Mouse (Mus musculus): ENCODE data around the gene Cyp1a2. TPM values are rescaled to one million over a fixed set of nuclear protein-coding genes. Genes with fewer than 3 reads are reported as not detected.

Gene Cyp1a2
- polyA plus RNA-seq, 1 experiment from 2014 or later = not detected

- H3K4me1 ChIP-seq = peaks cover 10% of the 10 kb centered on the region
- WGBS (ENCODE audit: insufficient replicate concordance) = 60% methylated on average over 3 of the region's 3 CpGs
- H3K9me3 ChIP-seq (replicated peaks) = no peaks in the 10 kb centered on the region
- H3K27me3 ChIP-seq (replicated peaks) = 0 out of 2 replicates have a peak, but pooled peaks cover 5% of the 10 kb centered on the region
- H3K36me3 ChIP-seq = no peaks in the 10 kb centered on the region
- H3K27ac ChIP-seq = no peak overlapping the region
- no peak overlapping the region for H3K4me2 ChIP-seq
- ATAC-seq = no peak
- no peak overlapping the region for H3K9ac ChIP-seq
- no peak overlapping the region for H3K4me3 ChIP-seq
These were observed 13.9 kb downstream of the Cyp1a2 start for GRCm38 (mm10) chr9:57669566-57669965.

- no peaks in the 10 kb centered on the region for H3K36me3 ChIP-seq
- 32% methylated on average over 1 of the region's 1 CpGs for WGBS (ENCODE audit: insufficient replicate concordance)
- H3K27me3 ChIP-seq (replicated peaks) = 0 out of 2 replicates have a peak, but pooled peaks cover 5% of the 10 kb centered on the region
- H3K27ac ChIP-seq = no peak overlapping the region
- H3K4me3 ChIP-seq = no peak overlapping the region
- no peak overlapping the region for H3K9ac ChIP-seq
- H3K9me3 ChIP-seq (replicated peaks) = no peaks in the 10 kb centered on the region
- ATAC-seq = no peak
- H3K4me2 ChIP-seq = no peak overlapping the region
- H3K4me1 ChIP-seq = peaks cover 10% of the 10 kb centered on the region
These were observed 15.2 kb downstream of the Cyp1a2 start for GRCm38 (mm10) chr9:57668277-57668676.

GRCm38 (mm10) chr9:57667817-57668216 is 15.7 kb downstream of the Cyp1a2 start:
- Histone ChIP-seq H3K9me3 (replicated peaks) (no peaks in the 10 kb centered on the region), H3K36me3 (no peaks in the 10 kb centered on the region), H3K27ac (no peak overlapping the region), H3K4me3 (no peak overlapping the region), H3K4me2 (no peak overlapping the region), H3K4me1 (peaks cover 10% of the 10 kb centered on the region), H3K9ac (no peak overlapping the region), H3K27me3 (replicated peaks) (0 out of 2 replicates have a peak, but pooled peaks cover 5% of the 10 kb centered on the region)
- no peak for ATAC-seq
- WGBS (ENCODE audit: insufficient replicate concordance) = 57% methylated on average over 11 of the region's 11 CpGs

GRCm38 (mm10) chr9:57667136-57667535 is 16.4 kb downstream of the Cyp1a2 start:
- no peak overlapping the region for H3K9ac ChIP-seq
- WGBS (ENCODE audit: insufficient replicate concordance) = 42% methylated on average over 3 of the region's 3 CpGs

GRCm38 (mm10) chr9:57666536-57666935 is 17.0 kb downstream of the Cyp1a2 start:
- Histone ChIP-seq H3K9me3 (replicated peaks) (no peaks in the 10 kb centered on the region), H3K36me3 (no peaks in the 10 kb centered on the region), H3K27ac (no peak overlapping the region), H3K9ac (no peak overlapping the region), H3K4me2 (no peak overlapping the region), H3K27me3 (replicated peaks) (0 out of 2 replicates have a peak, but pooled peaks cover 5% of the 10 kb centered on the region), H3K4me3 (no peak overlapping the region), H3K4me1 (peaks cover 12% of the 10 kb centered on the region)
- 73% methylated on average over 8 of the region's 8 CpGs for whole genome bisulfite sequencing (ENCODE audit: insufficient replicate concordance)
- ATAC-seq = no peak

More at GRCm38 (mm10) chr9:57667136-57667535, 16.4 kb downstream of the Cyp1a2 start:
- no peak for ATAC-seq
- Histone ChIP-seq H3K4me3 (no peak overlapping the region), H3K36me3 (no peaks in the 10 kb centered on the region), H3K27me3 (replicated peaks) (0 out of 2 replicates have a peak, but pooled peaks cover 5% of the 10 kb centered on the region), H3K9me3 (replicated peaks) (no peaks in the 10 kb centered on the region), H3K4me2 (no peak overlapping the region), H3K27ac (no peak overlapping the region), H3K4me1 (peaks cover 10% of the 10 kb centered on the region)

- H3K9ac ChIP-seq = no peak overlapping the region
- H3K36me3 ChIP-seq = no peaks in the 10 kb centered on the region
- no peak overlapping the region for H3K4me3 ChIP-seq
- peaks cover 30% of the 10 kb centered on the region for H3K4me1 ChIP-seq
- H3K27me3 ChIP-seq (replicated peaks) = 0 out of 2 replicates have a peak, but pooled peaks cover 5% of the 10 kb centered on the region
- WGBS (ENCODE audit: insufficient replicate concordance) = 57% methylated on average over 7 of the region's 7 CpGs
- H3K9me3 ChIP-seq (replicated peaks) = no peaks in the 10 kb centered on the region
- no peak for ATAC-seq
- H3K4me2 ChIP-seq = no peak overlapping the region
- no peak overlapping the region for H3K27ac ChIP-seq
These were observed 18.9 kb downstream of the Cyp1a2 start for GRCm38 (mm10) chr9:57664616-57665015.

GRCm38 (mm10) chr9:57661552-57661951 is 22.0 kb downstream of the Cyp1a2 start:
- no peaks in the 10 kb centered on the region for H3K9me3 ChIP-seq (replicated peaks)
- H3K4me2 ChIP-seq = no peak overlapping the region
- no peaks in the 10 kb centered on the region for H3K36me3 ChIP-seq
- H3K27me3 ChIP-seq (replicated peaks) = 0 out of 2 replicates have a peak, but pooled peaks cover 1% of the 10 kb centered on the region
- H3K27ac ChIP-seq = no peak overlapping the region
- H3K4me3 ChIP-seq = no peak overlapping the region
- 40% methylated on average over 3 of the region's 3 CpGs for WGBS (ENCODE audit: insufficient replicate concordance)
- no peak overlapping the region for H3K9ac ChIP-seq
- no peak for ATAC-seq
- peaks cover 20% of the 10 kb centered on the region for H3K4me1 ChIP-seq

GRCm38 (mm10) chr9:57660501-57660900 is 23.0 kb downstream of the Cyp1a2 start:
- Histone ChIP-seq H3K9ac (peak overlapping the region; percentile 12; the same call in 1 of the 2 replicates), H3K36me3 (no peaks in the 10 kb centered on the region), H3K27ac (peak overlapping the region; percentile 65), H3K9me3 (replicated peaks) (no peaks in the 10 kb centered on the region), H3K4me2 (peak overlapping the region; percentile 29), H3K4me1 (peaks cover 28% of the 10 kb centered on the region), H3K27me3 (replicated peaks) (no peaks in the 10 kb centered on the region), H3K4me3 (no peak overlapping the region)
- WGBS (ENCODE audit: insufficient replicate concordance) = 27% methylated on average over 6 of the region's 6 CpGs
- peak; percentile 83 for ATAC-seq

GRCm38 (mm10) chr9:57659774-57660173 is 23.7 kb downstream of the Cyp1a2 start:
- Histone ChIP-seq H3K4me1 (peaks cover 33% of the 10 kb centered on the region), H3K27me3 (replicated peaks) (no peaks in the 10 kb centered on the region), H3K27ac (0 out of 2 replicates have a peak overlapping the region, but pooled peaks have one; percentile 65), H3K9me3 (replicated peaks) (no peaks in the 10 kb centered on the region), H3K36me3 (no peaks in the 10 kb centered on the region), H3K4me3 (no peak overlapping the region), H3K9ac (no peak overlapping the region), H3K4me2 (0 out of 2 replicates have a peak overlapping the region, but pooled peaks have one; percentile 29)
- WGBS (ENCODE audit: insufficient replicate concordance) = 22% methylated on average over 4 of the region's 4 CpGs
- peak; percentile 66 for ATAC-seq

- WGBS (ENCODE audit: insufficient replicate concordance) = 71% methylated on average over 4 of the region's 4 CpGs
- ATAC-seq = no peak
- H3K4me3 ChIP-seq = no peak overlapping the region
These were observed 24.5 kb downstream of the Cyp1a2 start for GRCm38 (mm10) chr9:57658970-57659369.

GRCm38 (mm10) chr9:57657843-57658242 is 25.7 kb downstream of the Cyp1a2 start:
- Histone ChIP-seq H3K9me3 (replicated peaks) (no peaks in the 10 kb centered on the region), H3K27me3 (replicated peaks) (peaks cover 9% of the 10 kb centered on the region; the same call in 1 of the 2 replicates), H3K4me2 (no peak overlapping the region), H3K4me1 (peaks cover 40% of the 10 kb centered on the region), H3K27ac (no peak overlapping the region), H3K4me3 (no peak overlapping the region), H3K36me3 (no peaks in the 10 kb centered on the region), H3K9ac (no peak overlapping the region)
- WGBS (ENCODE audit: insufficient replicate concordance) = 46% methylated on average over 4 of the region's 4 CpGs
- no peak for ATAC-seq

More at GRCm38 (mm10) chr9:57658970-57659369, 24.5 kb downstream of the Cyp1a2 start:
- Histone ChIP-seq H3K27me3 (replicated peaks) (no peaks in the 10 kb centered on the region), H3K4me2 (no peak overlapping the region), H3K9ac (no peak overlapping the region), H3K27ac (no peak overlapping the region), H3K9me3 (replicated peaks) (no peaks in the 10 kb centered on the region), H3K36me3 (no peaks in the 10 kb centered on the region), H3K4me1 (peaks cover 33% of the 10 kb centered on the region)

GRCm38 (mm10) chr9:57656631-57657350 is 26.7 kb downstream of the Cyp1a2 start:
- Histone ChIP-seq H3K27ac (no peak overlapping the region), H3K4me3 (no peak overlapping the region), H3K4me2 (no peak overlapping the region), H3K4me1 (peaks cover 47% of the 10 kb centered on the region), H3K9ac (no peak overlapping the region), H3K27me3 (replicated peaks) (peaks cover 9% of the 10 kb centered on the region; the same call in 1 of the 2 replicates), H3K36me3 (no peaks in the 10 kb centered on the region), H3K9me3 (replicated peaks) (no peaks in the 10 kb centered on the region)
- 77% methylated on average over 19 of the region's 19 CpGs for WGBS (ENCODE audit: insufficient replicate concordance)
- no peak for ATAC-seq

All from liver, embryonic 12.5 days (tissue).